Mouse (Mus musculus) lung, postnatal 0 days (tissue): Measurements from ENCODE around the gene Dao.

ENCODE experiments used
- CTCF ChIP-seq: IDR thresholded peaks from 2 replicates; pipeline ENCODE4 v1.5.1; 2016; ENCODE audit warnings: antibody characterized with exemption, mild to moderate bottlenecking
- EP300 ChIP-seq: IDR thresholded peaks from 2 replicates; pipeline ENCODE4 v1.6.1; 2016; ENCODE audit warnings: antibody characterized with exemption, mild to moderate bottlenecking, control low read depth

DNA sequence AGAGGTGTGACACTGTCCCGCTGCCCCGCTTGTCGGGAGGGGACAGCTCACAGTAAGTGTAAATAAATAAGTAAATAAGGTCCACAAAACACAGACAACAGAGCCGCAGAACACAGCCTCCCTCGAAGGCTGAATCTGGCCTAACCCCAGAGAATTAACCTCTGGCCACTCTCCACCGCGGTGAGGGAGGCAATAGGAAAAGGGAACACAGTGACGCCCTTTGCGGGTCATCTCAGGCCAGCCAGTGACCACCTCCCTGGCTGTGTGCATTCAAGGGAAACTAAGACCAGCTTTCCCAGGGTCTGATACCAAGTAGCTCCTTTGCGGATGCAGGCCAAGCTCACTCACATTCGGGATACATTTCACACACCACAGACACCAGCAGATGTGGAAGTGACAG is 35.1 kb upstream of the Dao start:
- TF ChIP-seq CTCF (no peak), EP300 (no peak)
